Mouse (Mus musculus) limb, embryonic 15.5 days (tissue): ENCODE results near the gene Sidt1. TPM values are rescaled to one million over a fixed set of nuclear protein-coding genes. Genes with fewer than 3 reads are reported as not detected.

Source experiments
- ATAC-seq: fragments of 200-750 bp; cut with Nextera tagmentation; 2 replicates; pipeline ENCODE4 v1.8.0; 2017; ENCODE audit warnings: low read depth, moderate TSS enrichment; ENCODE audit not compliant: insufficient number of reproducible peaks, low FRiP score, low TSS enrichment
- H3K27ac ChIP-seq: fragments of 300-500 bp; sonication (generic); 2 replicates; pipeline ENCODE4 v1.5.1; 2015; ENCODE audit warnings: moderate library complexity, mild to moderate bottlenecking, inconsistent platforms
- H3K27me3 ChIP-seq: fragments of 300-500 bp; sonication (generic); 2 replicates; pipeline ENCODE4 v1.6.1; 2015; ENCODE audit warnings: inconsistent platforms
- H3K36me3 ChIP-seq: fragments of 300-500 bp; sonication (generic); 2 replicates; pipeline ENCODE4 v1.6.1; 2015; ENCODE audit warnings: inconsistent platforms
- H3K4me1 ChIP-seq: fragments of 300-500 bp; sonication (generic); 2 replicates; pipeline ENCODE4 v1.6.1; 2015; ENCODE audit warnings: inconsistent platforms
- H3K4me2 ChIP-seq: fragments of 300-500 bp; sonication (generic); 2 replicates; pipeline ENCODE4 v1.6.1; 2015; ENCODE audit warnings: mild to moderate bottlenecking, inconsistent platforms
- H3K4me3 ChIP-seq: fragments of 300-500 bp; sonication (generic); 2 replicates; pipeline ENCODE4 v1.5.1; 2015; ENCODE audit warnings: mild to moderate bottlenecking, inconsistent platforms
- H3K9ac ChIP-seq: fragments of 300-500 bp; sonication (generic); 2 replicates; pipeline ENCODE4 v1.6.1; 2015; ENCODE audit warnings: inconsistent platforms
- H3K9me3 ChIP-seq: fragments of 300-500 bp; sonication (generic); 2 replicates; pipeline ENCODE4 v1.6.1; 2016; ENCODE audit warnings: inconsistent platforms
- WGBS: fragments of 180-500 bp; shearing (Covaris S2); methylation state at CpG from one replicate; pipeline ENCODE4 v1.1.7; 2015; 5-methylcytosine and 5-hydroxymethylcytosine counted together
- polyA plus RNA-seq: library from polyadenylated mRNA; unstranded; fragments of >200 nt; fragmentation: Nextera tagmentation; extraction: Ambion mirVana; gene quantifications from 2 replicates; pipeline ENCODE4 v1.2.1, GENCODE M21; 2015

Gene Sidt1
- polyA plus RNA-seq, 1 experiment from 2014 or later, result 0.24 TPM

- ATAC-seq, result peak; percentile 77
- 39% methylated on average over 10 of the region's 10 CpGs for WGBS
Observed at GRCm38 (mm10) chr16:44238835-44239263, 94.1 kb downstream of the Sidt1 start.

DNA sequence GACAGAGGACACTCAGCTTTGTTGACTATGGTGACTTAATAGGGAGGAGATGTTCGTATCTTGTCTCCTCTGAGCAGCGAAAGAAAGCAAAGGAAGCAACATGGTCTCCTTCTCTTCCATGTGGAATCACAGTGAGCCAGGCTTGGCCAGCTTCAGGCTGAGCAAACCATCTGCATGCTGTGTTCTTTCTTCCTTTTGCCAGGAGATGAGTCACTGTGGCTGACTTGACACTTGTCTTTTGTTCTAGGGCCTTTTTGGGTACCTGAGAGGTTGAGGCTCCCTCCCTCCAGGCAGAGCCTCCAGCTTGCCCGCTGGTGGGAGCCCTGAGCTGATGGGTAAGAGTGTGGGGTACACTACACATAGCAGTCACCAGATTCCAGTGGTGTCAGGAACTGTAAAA lies 95.2 kb downstream of the Sidt1 start:
- Histone ChIP-seq H3K9me3 (no peaks in the 10 kb centered on the region), H3K4me1 (no peaks in the 10 kb centered on the region), H3K27me3 (no peaks in the 10 kb centered on the region), H3K4me3 (no peak overlapping the region), H3K4me2 (no peak overlapping the region), H3K9ac (no peak overlapping the region), H3K36me3 (no peaks in the 10 kb centered on the region), H3K27ac (peak overlapping the region; percentile 63)
- ATAC-seq, result no peak
- WGBS, result 78% methylated on average over 3 of the region's 3 CpGs

More at GRCm38 (mm10) chr16:44238835-44239263, 94.1 kb downstream of the Sidt1 start:
- H3K36me3 ChIP-seq, result no peaks in the 10 kb centered on the region
- H3K9ac ChIP-seq, result no peak overlapping the region
- no peak overlapping the region for H3K4me2 ChIP-seq
- H3K27me3 ChIP-seq, result no peaks in the 10 kb centered on the region
- H3K9me3 ChIP-seq, result no peaks in the 10 kb centered on the region
- H3K4me1 ChIP-seq, result no peaks in the 10 kb centered on the region
- H3K4me3 ChIP-seq, result no peak overlapping the region
- H3K27ac ChIP-seq, result peak overlapping the region; percentile 63

DNA sequence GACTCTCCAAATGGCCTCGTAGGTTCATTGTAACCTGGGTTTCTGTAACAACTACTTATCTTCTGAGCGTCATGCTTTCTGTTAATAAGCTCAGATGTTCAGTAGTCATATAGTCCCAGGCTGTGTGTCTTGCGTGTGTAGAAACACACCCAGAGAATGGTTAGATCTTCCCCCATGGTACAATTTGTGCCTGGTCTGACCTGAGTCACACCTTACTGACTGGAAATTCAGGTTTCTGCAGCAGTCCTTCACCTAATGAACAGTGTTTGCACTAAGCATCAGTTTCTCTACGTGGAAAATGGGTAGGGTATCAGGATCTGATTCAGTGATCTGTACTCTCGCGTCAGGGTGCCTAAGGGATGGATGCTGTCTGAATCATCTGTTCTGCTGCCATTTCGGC lies 100.0 kb downstream of the Sidt1 start:
- H3K27me3 ChIP-seq, result no peaks in the 10 kb centered on the region
- no peak overlapping the region for H3K4me3 ChIP-seq
- H3K9ac ChIP-seq, result no peak overlapping the region
- ATAC-seq, result no peak
- no peak overlapping the region for H3K27ac ChIP-seq
- H3K36me3 ChIP-seq, result no peaks in the 10 kb centered on the region
- H3K4me2 ChIP-seq, result no peak overlapping the region
- 83% methylated on average over 7 of the region's 7 CpGs for WGBS
- H3K9me3 ChIP-seq, result no peaks in the 10 kb centered on the region
- H3K4me1 ChIP-seq, result no peaks in the 10 kb centered on the region

GRCm38 (mm10) chr16:44226706-44227291 lies 106.2 kb downstream of the Sidt1 start:
- WGBS, result 85% methylated on average over 13 of the region's 13 CpGs
- no peaks in the 10 kb centered on the region for H3K36me3 ChIP-seq
- no peaks in the 10 kb centered on the region for H3K9me3 ChIP-seq
- no peak for ATAC-seq
- no peak overlapping the region for H3K27ac ChIP-seq
- no peak overlapping the region for H3K4me3 ChIP-seq
- H3K4me2 ChIP-seq, result no peak overlapping the region
- H3K4me1 ChIP-seq, result peaks cover 2% of the 10 kb centered on the region; the same call in 1 of the 2 replicates
- H3K9ac ChIP-seq, result no peak overlapping the region
- no peaks in the 10 kb centered on the region for H3K27me3 ChIP-seq

GRCm38 (mm10) chr16:44221463-44221862 lies 111.5 kb downstream of the Sidt1 start:
- H3K36me3 ChIP-seq, result peaks cover 47% of the 10 kb centered on the region
- 81% methylated on average over 6 of the region's 6 CpGs for WGBS
- H3K9ac ChIP-seq, result no peak overlapping the region
- H3K27me3 ChIP-seq, result no peaks in the 10 kb centered on the region
- H3K9me3 ChIP-seq, result no peaks in the 10 kb centered on the region
- H3K4me3 ChIP-seq, result no peak overlapping the region
- no peak for ATAC-seq
- H3K27ac ChIP-seq, result no peak overlapping the region
- peaks cover 2% of the 10 kb centered on the region; the same call in 1 of the 2 replicates for H3K4me1 ChIP-seq
- no peak overlapping the region for H3K4me2 ChIP-seq

GRCm38 (mm10) chr16:44216417-44216816 lies 116.6 kb downstream of the Sidt1 start:
- Histone ChIP-seq H3K27me3 (no peaks in the 10 kb centered on the region), H3K9ac (no peak overlapping the region), H3K27ac (no peak overlapping the region), H3K4me2 (no peak overlapping the region), H3K36me3 (peaks cover 82% of the 10 kb centered on the region), H3K4me1 (no peaks in the 10 kb centered on the region), H3K9me3 (no peaks in the 10 kb centered on the region), H3K4me3 (no peak overlapping the region)
- ATAC-seq, result no peak
- WGBS, result 92% methylated on average over 7 of the region's 7 CpGs

DNA sequence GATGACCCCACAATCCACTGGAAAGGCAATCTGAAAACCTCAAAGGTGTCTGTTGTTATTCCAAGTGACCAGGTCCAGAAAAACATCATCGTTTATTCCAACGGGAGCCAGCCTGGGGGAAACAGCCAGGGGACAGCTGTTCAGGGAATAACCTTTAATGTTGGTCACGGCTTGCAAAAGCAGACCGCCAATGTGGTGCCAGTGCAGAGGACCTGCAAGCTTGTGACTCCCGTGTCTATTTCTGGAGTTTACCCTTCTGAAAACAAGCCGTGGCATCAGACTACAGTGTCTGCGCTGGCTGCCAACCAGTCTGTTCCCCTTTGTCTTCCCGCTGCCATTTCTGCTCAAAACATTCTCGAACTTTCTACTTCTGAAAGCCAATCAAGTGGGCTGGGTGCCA lies 117.5 kb downstream of the Sidt1 start:
- H3K4me2 ChIP-seq, result no peak overlapping the region
- H3K27ac ChIP-seq, result no peak overlapping the region
- no peaks in the 10 kb centered on the region for H3K9me3 ChIP-seq
- WGBS, result 90% methylated on average over 9 of the region's 9 CpGs
- H3K9ac ChIP-seq, result no peak overlapping the region
- no peaks in the 10 kb centered on the region for H3K4me1 ChIP-seq
- H3K36me3 ChIP-seq, result peaks cover 79% of the 10 kb centered on the region
- no peak overlapping the region for H3K4me3 ChIP-seq
- no peak for ATAC-seq
- H3K27me3 ChIP-seq, result no peaks in the 10 kb centered on the region

- H3K4me3 ChIP-seq, result no peak overlapping the region
- H3K9ac ChIP-seq, result no peak overlapping the region
- no peak overlapping the region for H3K27ac ChIP-seq
- 90% methylated on average over 7 of the region's 7 CpGs for WGBS
- no peaks in the 10 kb centered on the region for H3K27me3 ChIP-seq
- no peak overlapping the region for H3K4me2 ChIP-seq
- peaks cover 71% of the 10 kb centered on the region for H3K36me3 ChIP-seq
- ATAC-seq, result no peak
- H3K9me3 ChIP-seq, result no peaks in the 10 kb centered on the region
- no peaks in the 10 kb centered on the region for H3K4me1 ChIP-seq
Observed at GRCm38 (mm10) chr16:44212703-44213102, 120.3 kb downstream of the Sidt1 start.

DNA sequence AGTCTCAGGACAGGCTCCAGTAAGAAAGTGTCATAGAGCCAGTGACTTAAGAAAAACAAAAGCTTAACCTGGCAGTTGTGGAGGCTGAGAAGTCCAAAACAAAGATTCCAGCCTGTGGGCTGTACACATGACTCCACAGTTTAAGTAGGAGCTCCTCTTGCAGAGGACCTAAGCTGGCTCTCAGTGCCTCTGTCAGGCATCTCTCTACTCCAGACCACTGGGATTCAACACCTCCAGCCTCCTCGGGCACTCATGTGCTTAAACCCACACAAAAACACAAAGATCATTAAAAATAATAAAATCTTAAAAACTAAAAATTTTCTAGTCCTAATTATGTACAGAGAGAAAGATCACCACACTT lies 122.0 kb downstream of the Sidt1 start:
- H3K9ac ChIP-seq, result no peak overlapping the region
- no peak for ATAC-seq
- H3K36me3 ChIP-seq, result peaks cover 57% of the 10 kb centered on the region
- WGBS, result 86% methylated on average over 1 of the region's 1 CpGs
- no peak overlapping the region for H3K27ac ChIP-seq
- no peaks in the 10 kb centered on the region for H3K27me3 ChIP-seq
- H3K4me1 ChIP-seq, result no peaks in the 10 kb centered on the region
- no peaks in the 10 kb centered on the region for H3K9me3 ChIP-seq
- H3K4me2 ChIP-seq, result no peak overlapping the region
- no peak overlapping the region for H3K4me3 ChIP-seq

DNA sequence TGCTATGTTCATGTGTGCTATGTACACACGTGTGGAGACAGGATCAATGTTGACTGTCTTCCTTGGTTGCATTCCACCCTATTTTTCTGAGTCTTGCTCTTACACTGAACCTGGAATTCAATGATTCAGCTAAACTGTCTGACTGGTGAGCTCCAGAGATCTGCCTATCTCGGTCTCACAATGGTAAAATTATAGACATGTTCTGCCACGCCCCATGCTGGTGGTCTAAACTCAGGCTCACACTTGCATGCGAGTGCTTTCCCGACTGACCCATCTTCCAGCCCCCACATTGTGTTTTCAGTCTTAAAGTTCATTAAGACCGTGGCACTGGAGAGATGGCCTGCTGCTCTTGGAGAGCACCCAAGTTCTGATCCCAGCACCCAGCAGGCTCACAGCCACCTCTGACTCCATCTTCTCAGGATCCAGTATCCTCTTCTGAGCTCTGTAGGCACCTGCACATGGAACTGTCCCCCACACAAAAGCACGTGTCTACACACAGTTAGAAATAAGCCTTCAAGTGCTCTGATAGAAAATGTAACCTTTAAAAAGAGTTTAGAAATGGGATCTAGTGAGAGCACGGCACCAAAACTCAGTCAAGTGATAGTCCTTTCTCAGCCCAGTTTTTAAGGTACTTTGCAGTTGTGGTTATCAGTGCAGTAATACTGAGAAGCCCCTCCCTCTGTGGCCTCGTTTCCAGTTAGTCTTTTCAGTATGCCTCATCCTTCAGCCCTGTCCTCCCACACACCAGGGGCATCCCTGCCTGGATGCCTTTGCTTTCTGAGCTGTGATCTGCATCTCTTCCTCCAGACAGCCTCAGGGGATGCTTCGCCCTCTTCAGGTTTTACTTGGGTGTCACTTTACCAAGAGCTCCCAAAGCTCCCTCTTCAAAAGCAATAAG lies 122.6 kb downstream of the Sidt1 start:
- Histone ChIP-seq H3K27ac (no peak overlapping the region), H3K9ac (no peak overlapping the region), H3K4me1 (no peaks in the 10 kb centered on the region), H3K9me3 (no peaks in the 10 kb centered on the region), H3K4me3 (no peak overlapping the region), H3K36me3 (peaks cover 54% of the 10 kb centered on the region), H3K27me3 (no peaks in the 10 kb centered on the region), H3K4me2 (no peak overlapping the region)
- 77% methylated on average over 10 of the region's 10 CpGs for WGBS
- no peak for ATAC-seq

DNA sequence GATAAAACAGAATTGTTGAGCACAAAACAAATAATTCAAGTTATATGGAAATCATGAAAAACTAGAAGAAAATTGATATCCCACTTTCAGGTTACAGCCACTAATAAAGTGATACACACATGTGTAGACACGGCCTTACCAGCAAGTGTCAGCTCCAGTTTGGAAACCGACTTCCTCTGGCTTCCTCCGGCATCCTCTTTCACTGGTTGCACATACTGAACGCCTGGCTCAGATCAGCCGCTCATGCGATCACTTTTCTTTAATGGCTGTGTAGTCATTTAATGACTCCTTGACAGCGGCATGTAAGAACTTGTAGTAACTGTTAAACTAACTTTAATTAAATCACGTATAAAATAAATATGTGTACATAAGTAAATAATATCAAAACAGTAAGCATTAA lies 127.0 kb downstream of the Sidt1 start:
- Histone ChIP-seq H3K9me3 (no peaks in the 10 kb centered on the region), H3K36me3 (peaks cover 47% of the 10 kb centered on the region), H3K27me3 (no peaks in the 10 kb centered on the region), H3K4me3 (no peak overlapping the region), H3K27ac (no peak overlapping the region), H3K4me1 (no peaks in the 10 kb centered on the region), H3K4me2 (no peak overlapping the region), H3K9ac (no peak overlapping the region)
- no peak for ATAC-seq
- 76% methylated on average over 8 of the region's 8 CpGs for WGBS

DNA sequence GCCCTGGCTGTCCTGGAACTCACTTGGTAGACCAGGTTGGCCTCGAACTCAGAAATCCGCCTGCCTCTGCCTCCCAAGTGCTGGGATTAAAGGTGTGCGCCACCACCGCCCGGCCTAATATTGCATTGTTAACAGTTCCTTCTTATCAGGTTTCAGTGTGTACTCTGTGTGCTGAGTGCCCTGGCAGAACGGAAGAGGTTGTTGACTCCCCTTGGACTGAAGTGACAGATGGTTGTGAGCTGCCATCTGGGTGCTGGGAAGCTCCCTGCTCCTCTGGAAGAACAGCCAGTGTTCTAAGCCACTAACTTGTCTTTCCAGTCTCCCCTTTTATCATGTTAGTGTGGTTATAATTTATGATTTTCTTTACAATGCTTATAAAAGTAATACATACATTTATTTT lies 128.7 kb downstream of the Sidt1 start:
- Histone ChIP-seq H3K4me1 (no peaks in the 10 kb centered on the region), H3K4me3 (no peak overlapping the region), H3K36me3 (peaks cover 42% of the 10 kb centered on the region), H3K9me3 (no peaks in the 10 kb centered on the region), H3K27ac (no peak overlapping the region), H3K9ac (no peak overlapping the region), H3K27me3 (no peaks in the 10 kb centered on the region), H3K4me2 (no peak overlapping the region)
- ATAC-seq, result no peak
- WGBS, result 91% methylated on average over 6 of the region's 6 CpGs
